Mouse (Mus musculus) CH12.LX (cell line): ENCODE results near the gene Plxdc1. TPM values are rescaled to one million over a fixed set of nuclear protein-coding genes. Genes with fewer than 3 reads are reported as not detected.

ENCODE experiments used
- DNase-seq: peaks from one replicate; pipeline ENCODE4 v3.0.0-alpha.2; 2013; ENCODE audit errors: extremely low read depth
- H3K27ac ChIP-seq: 2 replicates; pipeline ENCODE4 v1.5.1; 2012; ENCODE audit warnings: low read depth, mild to moderate bottlenecking, control low read depth, moderate library complexity; ENCODE audit not compliant: insufficient read depth
- H3K27me3 ChIP-seq: replicated peaks from 2 replicates; pipeline ENCODE3; 2012; ENCODE audit warnings: inconsistent platforms
- H3K36me3 ChIP-seq, 2 experiments: replicated peaks in 1 of 2; 2 replicates each; pipeline versions ENCODE3 to v1.6.1; 2012; ENCODE audit warnings: inconsistent platforms in 1 of 2, low read length in 1 of 2, mild to moderate bottlenecking in 1 of 2, mixed read lengths in 1 of 2, moderate library complexity in 1 of 2; ENCODE audit not compliant: control insufficient read depth in 1 of 2, insufficient read depth in 1 of 2
- H3K4me1 ChIP-seq, 2 experiments: 2 replicates each; pipeline ENCODE4 v1.6.1; 2012; ENCODE audit warnings: inconsistent platforms in 1 of 2, moderate library complexity in 1 of 2; ENCODE audit not compliant: insufficient read depth in 2 of 2, control insufficient read depth in 1 of 2
- H3K4me2 ChIP-seq: 2 replicates; pipeline ENCODE4 v1.6.1; 2012; ENCODE audit warnings: low read depth, mild to moderate bottlenecking, control low read depth; ENCODE audit not compliant: poor library complexity, insufficient read depth, severe bottlenecking
- H3K4me3 ChIP-seq, 3 experiments: fragments of 150-350 bp in 1 of 3; sonication (generic) in 1 of 3; replicated peaks in 1 of 3; 2 replicates each; pipeline versions ENCODE3 to v1.5.1; 2011 to 2012; ENCODE audit warnings: low read depth in 2 of 3, low read length in 2 of 3, mild to moderate bottlenecking in 2 of 3, moderate library complexity in 2 of 3, control low read depth in 1 of 3, improper control_type of control experiment in 1 of 3, inconsistent platforms in 1 of 3, mixed read lengths in 1 of 3; ENCODE audit not compliant: poor library complexity in 1 of 3
- H3K79me2 ChIP-seq: replicated peaks from 2 replicates; pipeline ENCODE4 v1.6.1; 2012; ENCODE audit warnings: mild to moderate bottlenecking, moderate library complexity; ENCODE audit not compliant: control insufficient read depth, poor library complexity, insufficient read depth, severe bottlenecking; ENCODE audit errors: extremely low read depth
- H3K9ac ChIP-seq: 2 replicates; pipeline ENCODE4 v1.6.1; 2012; ENCODE audit warnings: low read depth, mild to moderate bottlenecking, control low read depth, moderate library complexity; ENCODE audit not compliant: insufficient read depth
- H3K9me3 ChIP-seq: replicated peaks from 2 replicates; pipeline ENCODE3; 2012; ENCODE audit warnings: low read length, inconsistent platforms, mixed read lengths
- CHD1 ChIP-seq: IDR thresholded peaks from 2 replicates; pipeline ENCODE4 v1.6.1; 2012; ENCODE audit warnings: low read depth, low read length, improper control_type of control experiment, inconsistent platforms
- ELF1 ChIP-seq: IDR thresholded peaks from 2 replicates; pipeline ENCODE4 v1.6.1; 2014; ENCODE audit warnings: low read depth, mild to moderate bottlenecking, inconsistent platforms, low read length, improper control_type of control experiment
- EP300 ChIP-seq: IDR thresholded peaks from 2 replicates; pipeline ENCODE4 v1.6.1; 2011; ENCODE audit warnings: low read length, improper control_type of control experiment
- GABPA ChIP-seq: IDR thresholded peaks from 2 replicates; pipeline ENCODE4 v1.6.1; 2012; ENCODE audit warnings: low read depth, low read length, improper control_type of control experiment, inconsistent platforms; ENCODE audit not compliant: insufficient replicate concordance
- HCFC1 ChIP-seq: IDR thresholded peaks from 2 replicates; pipeline ENCODE4 v1.6.1; 2012; ENCODE audit warnings: low read depth, mild to moderate bottlenecking, inconsistent platforms, low read length, improper control_type of control experiment
- MAX ChIP-seq: IDR thresholded peaks from 2 replicates; pipeline ENCODE4 v1.6.1; 2011; ENCODE audit warnings: low read length, improper control_type of control experiment
- MEF2A ChIP-seq: IDR thresholded peaks from 2 replicates; pipeline ENCODE4 v1.6.1; 2014; ENCODE audit warnings: low read depth, mild to moderate bottlenecking, inconsistent platforms, low read length, improper control_type of control experiment, borderline replicate concordance
- MXI1 ChIP-seq: IDR thresholded peaks from 2 replicates; pipeline ENCODE4 v1.6.1; 2011; ENCODE audit warnings: mild to moderate bottlenecking, low read depth, low read length, improper control_type of control experiment
- MYC ChIP-seq: IDR thresholded peaks from 2 replicates; pipeline ENCODE4 v1.6.1; 2011; ENCODE audit warnings: low read depth, mild to moderate bottlenecking, improper control_type of control experiment, low read length
- NELFE ChIP-seq: IDR thresholded peaks from 2 replicates; pipeline ENCODE4 v1.6.1; 2011; ENCODE audit warnings: low read depth, low read length, improper control_type of control experiment
- RAD21 ChIP-seq: IDR thresholded peaks from 2 replicates; pipeline ENCODE4 v1.6.1; 2011; ENCODE audit warnings: low read depth, mild to moderate bottlenecking, low read length, improper control_type of control experiment, moderate library complexity
- RCOR1 ChIP-seq: conservative IDR thresholded peaks from 2 replicates; pipeline ENCODE4 v1.6.1; 2012; ENCODE audit warnings: low read depth, mild to moderate bottlenecking, inconsistent platforms, low read length, improper control_type of control experiment
- SIN3A ChIP-seq: IDR thresholded peaks from 2 replicates; pipeline ENCODE4 v1.6.1; 2012; ENCODE audit warnings: low read length, improper control_type of control experiment, inconsistent platforms
- TBP ChIP-seq: conservative IDR thresholded peaks from 2 replicates; pipeline ENCODE4 v1.6.1; 2011; ENCODE audit warnings: low read depth, low read length, improper control_type of control experiment
- TCF12 ChIP-seq: IDR thresholded peaks from 2 replicates; pipeline ENCODE4 v1.6.1; 2014; ENCODE audit warnings: low read depth, mild to moderate bottlenecking, inconsistent platforms, low read length, improper control_type of control experiment
- UBTF ChIP-seq: IDR thresholded peaks from 2 replicates; pipeline ENCODE4 v1.6.1; 2012; ENCODE audit warnings: low read depth, mild to moderate bottlenecking, inconsistent platforms, low read length, improper control_type of control experiment, moderate library complexity
- USF2 ChIP-seq: conservative IDR thresholded peaks from 2 replicates; pipeline ENCODE4 v1.6.1; 2011; ENCODE audit warnings: low read depth, low read length, improper control_type of control experiment
- ZC3H11A ChIP-seq: IDR thresholded peaks from 2 replicates; pipeline ENCODE4 v1.6.1; 2012; ENCODE audit warnings: low read depth, mild to moderate bottlenecking, inconsistent platforms, low read length, improper control_type of control experiment
- ZNF384 ChIP-seq: IDR thresholded peaks from 2 replicates; pipeline ENCODE4 v1.6.1; 2012; ENCODE audit warnings: low read depth, low read length, improper control_type of control experiment, inconsistent platforms
- dilution Hi-C: fragments of 300-500 bp; cut with MboI; formaldehyde crosslinking; loops from 2 replicates; pipeline ENCODE4 v1.14.3; 2020; ENCODE audit warnings: low sequenced_read_pairs; ENCODE audit not compliant: extremely low pct_unique_long_range_greater_than_20kb, extremely low pct_ligation_motif_present
- in situ Hi-C: fragments of 300-500 bp; cut with MboI; formaldehyde crosslinking; loops from 3 replicates; pipeline ENCODE4 v1.14.3; 2019; ENCODE audit warnings: low sequenced_read_pairs, low pct_ligation_motif_present, low pct_unique_long_range_greater_than_20kb, mixed read lengths
- polyA plus RNA-seq: library from polyadenylated mRNA; unstranded; fragments of >175 nt; gene quantifications from 2 replicates; pipeline ENCODE4 v1.2.1, GENCODE M21; 2012; ENCODE audit warnings: low read depth; ENCODE audit not compliant: insufficient read length
- total RNA-seq, 2 experiments: library from RNA; depleted of rRNA; stranded (reverse); fragments of 300-350 nt in 1 of 2; fragments of >200 nt in 1 of 2; gene quantifications; 2 replicates each; pipeline ENCODE4 v1.2.3; 2012 to 2014

The Plxdc1 gene
- total and polyA plus RNA-seq, 3 experiments, result 0.04 TPM; not detected in 2

DNA sequence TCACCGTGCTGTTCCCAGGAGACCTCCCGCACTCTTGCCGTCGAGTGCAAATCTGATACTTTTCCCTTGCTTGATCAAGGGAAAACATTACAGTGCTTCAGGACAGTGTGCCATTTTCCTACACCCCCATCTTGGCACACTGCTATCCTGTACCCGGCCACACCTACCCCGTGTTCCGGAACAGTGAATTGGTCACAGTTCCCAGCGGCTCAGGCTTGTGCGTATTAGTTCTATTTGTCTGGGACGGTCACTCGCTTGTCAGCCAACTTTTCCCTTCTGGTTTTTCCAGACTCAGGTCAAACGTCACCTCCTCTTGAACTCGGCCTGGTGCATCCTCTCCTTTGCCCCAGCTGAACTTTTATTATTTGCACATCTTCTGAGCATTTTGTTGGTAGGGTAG, 81.4 kb downstream of the Plxdc1 start:
- no peaks in the 10 kb centered on the region for H3K9me3 ChIP-seq
- no peak for DNase-seq
- no peak overlapping the region for H3K4me3 ChIP-seq
- H3K27me3 ChIP-seq, result peaks cover 34% of the 10 kb centered on the region
- no peak overlapping the region for H3K9ac ChIP-seq
- TF ChIP-seq RCOR1 (no peak), EP300 (no peak), SIN3A (no peak), ZNF384 (no peak), MAX (no peak), TBP (no peak), UBTF (no peak), HCFC1 (no peak), RAD21 (no peak), USF2 (no peak), MYC (no peak), NELFE (no peak), GABPA (no peak), ELF1 (no peak), ZC3H11A (no peak), TCF12 (no peak), MEF2A (no peak), CHD1 (no peak)
- H3K79me2 ChIP-seq, result no peaks in the 10 kb centered on the region
- H3K36me3 ChIP-seq, result no peaks in the 10 kb centered on the region
- no peak overlapping the region for H3K27ac ChIP-seq
- in situ Hi-C loops, result loop anchor here (5.0 kb wide), 1 partner anchor 32 kb away; no protein-coding TSS in a partner anchor
- dilution Hi-C loops, result no loop called here
- no peaks in the 10 kb centered on the region; a peak in 1 of 4 replicates for H3K4me1 ChIP-seq
- no peak overlapping the region for H3K4me2 ChIP-seq

DNA sequence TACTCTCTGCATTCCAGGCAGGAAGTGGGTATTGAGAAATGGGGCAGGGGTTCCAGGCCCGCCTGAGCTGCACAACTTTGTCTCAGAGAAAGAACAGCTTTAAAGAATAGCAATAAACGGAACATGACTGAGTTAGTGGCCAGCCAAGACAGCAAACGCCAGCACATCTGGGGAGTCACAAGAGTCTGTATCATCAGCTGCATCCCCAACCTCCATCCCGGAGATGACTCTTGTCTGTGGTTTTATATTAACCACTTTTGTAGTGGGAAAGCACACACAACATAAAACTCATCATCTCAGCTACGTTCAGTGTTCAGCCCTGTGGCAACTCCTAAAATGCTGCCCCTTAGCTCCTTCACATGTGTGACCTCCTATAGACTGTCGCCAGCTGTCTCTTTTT, 84.4 kb downstream of the Plxdc1 start:
- no peak for TF ChIP-seq MXI1
- TF ChIP-seq, all 38 proteins: peak for 0
- dilution Hi-C loops, result no loop called here
- no peak overlapping the region for H3K9ac ChIP-seq
- no peak for DNase-seq
- no peaks in the 10 kb centered on the region for H3K36me3 ChIP-seq
- H3K4me2 ChIP-seq, result no peak overlapping the region
- no peak overlapping the region for H3K4me3 ChIP-seq
- H3K4me1 ChIP-seq, result no peaks in the 10 kb centered on the region; a peak in 1 of 4 replicates
- no peaks in the 10 kb centered on the region for H3K9me3 ChIP-seq
- in situ Hi-C loops, result loop anchor here (5.0 kb wide), 1 partner anchor 35 kb away; no protein-coding TSS in a partner anchor
- no peaks in the 10 kb centered on the region for H3K79me2 ChIP-seq
- H3K27ac ChIP-seq, result no peak overlapping the region
- peaks cover 20% of the 10 kb centered on the region for H3K27me3 ChIP-seq
